Mouse (Mus musculus) CH12.LX (cell line): ENCODE measurements around the gene Chrm3. TPM values are rescaled to one million over a fixed set of nuclear protein-coding genes. Genes with fewer than 3 reads are reported as not detected.

Experiments
- DNase-seq: peaks from one replicate; pipeline ENCODE4 v3.0.0-alpha.2; 2013; ENCODE audit errors: extremely low read depth
- H3K27ac ChIP-seq: 2 replicates; pipeline ENCODE4 v1.5.1; 2012; ENCODE audit warnings: low read depth, mild to moderate bottlenecking, control low read depth, moderate library complexity; ENCODE audit not compliant: insufficient read depth
- H3K27me3 ChIP-seq: replicated peaks from 2 replicates; pipeline ENCODE3; 2012; ENCODE audit warnings: inconsistent platforms
- H3K36me3 ChIP-seq, 2 experiments: replicated peaks in 1 of 2; 2 replicates each; pipeline versions ENCODE3 to v1.6.1; 2012; ENCODE audit warnings: inconsistent platforms in 1 of 2, low read length in 1 of 2, mild to moderate bottlenecking in 1 of 2, mixed read lengths in 1 of 2, moderate library complexity in 1 of 2; ENCODE audit not compliant: control insufficient read depth in 1 of 2, insufficient read depth in 1 of 2
- H3K4me1 ChIP-seq, 2 experiments: 2 replicates each; pipeline ENCODE4 v1.6.1; 2012; ENCODE audit warnings: inconsistent platforms in 1 of 2, moderate library complexity in 1 of 2; ENCODE audit not compliant: insufficient read depth in 2 of 2, control insufficient read depth in 1 of 2
- H3K4me2 ChIP-seq: 2 replicates; pipeline ENCODE4 v1.6.1; 2012; ENCODE audit warnings: low read depth, mild to moderate bottlenecking, control low read depth; ENCODE audit not compliant: poor library complexity, insufficient read depth, severe bottlenecking
- H3K4me3 ChIP-seq, 3 experiments: fragments of 150-350 bp in 1 of 3; sonication (generic) in 1 of 3; replicated peaks in 1 of 3; 2 replicates each; pipeline versions ENCODE3 to v1.5.1; 2011 to 2012; ENCODE audit warnings: low read depth in 2 of 3, low read length in 2 of 3, mild to moderate bottlenecking in 2 of 3, moderate library complexity in 2 of 3, control low read depth in 1 of 3, improper control_type of control experiment in 1 of 3, inconsistent platforms in 1 of 3, mixed read lengths in 1 of 3; ENCODE audit not compliant: poor library complexity in 1 of 3
- H3K79me2 ChIP-seq: replicated peaks from 2 replicates; pipeline ENCODE4 v1.6.1; 2012; ENCODE audit warnings: mild to moderate bottlenecking, moderate library complexity; ENCODE audit not compliant: control insufficient read depth, poor library complexity, insufficient read depth, severe bottlenecking; ENCODE audit errors: extremely low read depth
- H3K9ac ChIP-seq: 2 replicates; pipeline ENCODE4 v1.6.1; 2012; ENCODE audit warnings: low read depth, mild to moderate bottlenecking, control low read depth, moderate library complexity; ENCODE audit not compliant: insufficient read depth
- H3K9me3 ChIP-seq: replicated peaks from 2 replicates; pipeline ENCODE3; 2012; ENCODE audit warnings: low read length, inconsistent platforms, mixed read lengths
- CHD1 ChIP-seq: IDR thresholded peaks from 2 replicates; pipeline ENCODE4 v1.6.1; 2012; ENCODE audit warnings: low read depth, low read length, improper control_type of control experiment, inconsistent platforms
- ELF1 ChIP-seq: IDR thresholded peaks from 2 replicates; pipeline ENCODE4 v1.6.1; 2014; ENCODE audit warnings: low read depth, mild to moderate bottlenecking, inconsistent platforms, low read length, improper control_type of control experiment
- ETS1 ChIP-seq: conservative IDR thresholded peaks from 2 replicates; pipeline ENCODE4 v1.6.1; 2012; ENCODE audit warnings: low read depth, mild to moderate bottlenecking, inconsistent platforms, low read length, improper control_type of control experiment, moderate library complexity
- HCFC1 ChIP-seq: IDR thresholded peaks from 2 replicates; pipeline ENCODE4 v1.6.1; 2012; ENCODE audit warnings: low read depth, mild to moderate bottlenecking, inconsistent platforms, low read length, improper control_type of control experiment
- JUN ChIP-seq: IDR thresholded peaks from 2 replicates; pipeline ENCODE4 v1.6.1; 2011; ENCODE audit warnings: low read depth, mild to moderate bottlenecking, low read length, improper control_type of control experiment, moderate library complexity; ENCODE audit not compliant: insufficient read depth
- MEF2A ChIP-seq: IDR thresholded peaks from 2 replicates; pipeline ENCODE4 v1.6.1; 2014; ENCODE audit warnings: low read depth, mild to moderate bottlenecking, inconsistent platforms, low read length, improper control_type of control experiment, borderline replicate concordance
- MXI1 ChIP-seq: IDR thresholded peaks from 2 replicates; pipeline ENCODE4 v1.6.1; 2011; ENCODE audit warnings: mild to moderate bottlenecking, low read depth, low read length, improper control_type of control experiment
- MYC ChIP-seq: IDR thresholded peaks from 2 replicates; pipeline ENCODE4 v1.6.1; 2011; ENCODE audit warnings: low read depth, mild to moderate bottlenecking, improper control_type of control experiment, low read length
- NELFE ChIP-seq: IDR thresholded peaks from 2 replicates; pipeline ENCODE4 v1.6.1; 2011; ENCODE audit warnings: low read depth, low read length, improper control_type of control experiment
- NRF1 ChIP-seq: IDR thresholded peaks from 2 replicates; pipeline ENCODE4 v1.6.1; 2014; ENCODE audit warnings: low read depth, mild to moderate bottlenecking, inconsistent platforms, low read length, improper control_type of control experiment, moderate library complexity
- POLR2AphosphoS2 ChIP-seq: IDR thresholded peaks from 2 replicates; pipeline ENCODE4 v1.6.1; 2011; ENCODE audit warnings: low read depth, low read length, improper control_type of control experiment
- TBP ChIP-seq: conservative IDR thresholded peaks from 2 replicates; pipeline ENCODE4 v1.6.1; 2011; ENCODE audit warnings: low read depth, low read length, improper control_type of control experiment
- UBTF ChIP-seq: IDR thresholded peaks from 2 replicates; pipeline ENCODE4 v1.6.1; 2012; ENCODE audit warnings: low read depth, mild to moderate bottlenecking, inconsistent platforms, low read length, improper control_type of control experiment, moderate library complexity
- USF1 ChIP-seq: IDR thresholded peaks from 2 replicates; pipeline ENCODE4 v1.6.1; 2014; ENCODE audit warnings: low read depth, mild to moderate bottlenecking, inconsistent platforms, low read length, improper control_type of control experiment
- ZC3H11A ChIP-seq: IDR thresholded peaks from 2 replicates; pipeline ENCODE4 v1.6.1; 2012; ENCODE audit warnings: low read depth, mild to moderate bottlenecking, inconsistent platforms, low read length, improper control_type of control experiment
- dilution Hi-C: fragments of 300-500 bp; cut with MboI; formaldehyde crosslinking; loops from 2 replicates; pipeline ENCODE4 v1.14.3; 2020; ENCODE audit warnings: low sequenced_read_pairs; ENCODE audit not compliant: extremely low pct_unique_long_range_greater_than_20kb, extremely low pct_ligation_motif_present
- in situ Hi-C: fragments of 300-500 bp; cut with MboI; formaldehyde crosslinking; loops from 3 replicates; pipeline ENCODE4 v1.14.3; 2019; ENCODE audit warnings: low sequenced_read_pairs, low pct_ligation_motif_present, low pct_unique_long_range_greater_than_20kb, mixed read lengths
- polyA plus RNA-seq: library from polyadenylated mRNA; unstranded; fragments of >175 nt; gene quantifications from 2 replicates; pipeline ENCODE4 v1.2.1, GENCODE M21; 2012; ENCODE audit warnings: low read depth; ENCODE audit not compliant: insufficient read length
- total RNA-seq, 2 experiments: library from RNA; depleted of rRNA; stranded (reverse); fragments of 300-350 nt in 1 of 2; fragments of >200 nt in 1 of 2; gene quantifications; 2 replicates each; pipeline ENCODE4 v1.2.3; 2012 to 2014

Gene Chrm3
- total and polyA plus RNA-seq, 3 experiments = not detected

GRCm38 (mm10) chr13:10360199-10360694 is 400 bp downstream of the Chrm3 start:
- DNase-seq = no peak
- Histone ChIP-seq H3K4me2 (no peak overlapping the region), H3K79me2 (no peaks in the 10 kb centered on the region), H3K9me3 (no peaks in the 10 kb centered on the region)
- in situ Hi-C loops (no loop called here), dilution Hi-C loops (no loop called here)
- TF ChIP-seq JUN (no peak), UBTF (no peak), POLR2AphosphoS2 (no peak), TBP (no peak), HCFC1 (no peak)
- TF ChIP-seq, all 38 proteins: peak for 0
- Histone ChIP-seq H3K27me3 (no peaks in the 10 kb centered on the region), H3K4me1 (no peaks in the 10 kb centered on the region), H3K36me3 (no peaks in the 10 kb centered on the region), H3K4me3 (no peak overlapping the region), H3K9ac (no peak overlapping the region), H3K27ac (no peak overlapping the region)

GRCm38 (mm10) chr13:10359516-10360198 is 990 bp downstream of the Chrm3 start:
- Histone ChIP-seq H3K27me3 (no peaks in the 10 kb centered on the region), H3K9me3 (no peaks in the 10 kb centered on the region), H3K36me3 (no peaks in the 10 kb centered on the region), H3K79me2 (no peaks in the 10 kb centered on the region), H3K27ac (no peak overlapping the region), H3K9ac (no peak overlapping the region), H3K4me1 (no peaks in the 10 kb centered on the region), H3K4me2 (no peak overlapping the region), H3K4me3 (no peak overlapping the region)
- dilution Hi-C loops = no loop called here
- no peak for DNase-seq
- in situ Hi-C loops = no loop called here
- no peak for TF ChIP-seq USF1
- TF ChIP-seq NELFE = no peak
- TF ChIP-seq MEF2A = no peak
- no peak for TF ChIP-seq ETS1
- TF ChIP-seq ZC3H11A = no peak
- TF ChIP-seq ELF1 = no peak
- no peak for TF ChIP-seq CHD1
- TF ChIP-seq NRF1 = no peak
- TF ChIP-seq MXI1 = no peak
- no peak for TF ChIP-seq MYC
